18 mouse cellular contexts compared by ENCODE assay signal in the genomic region with DNA sequence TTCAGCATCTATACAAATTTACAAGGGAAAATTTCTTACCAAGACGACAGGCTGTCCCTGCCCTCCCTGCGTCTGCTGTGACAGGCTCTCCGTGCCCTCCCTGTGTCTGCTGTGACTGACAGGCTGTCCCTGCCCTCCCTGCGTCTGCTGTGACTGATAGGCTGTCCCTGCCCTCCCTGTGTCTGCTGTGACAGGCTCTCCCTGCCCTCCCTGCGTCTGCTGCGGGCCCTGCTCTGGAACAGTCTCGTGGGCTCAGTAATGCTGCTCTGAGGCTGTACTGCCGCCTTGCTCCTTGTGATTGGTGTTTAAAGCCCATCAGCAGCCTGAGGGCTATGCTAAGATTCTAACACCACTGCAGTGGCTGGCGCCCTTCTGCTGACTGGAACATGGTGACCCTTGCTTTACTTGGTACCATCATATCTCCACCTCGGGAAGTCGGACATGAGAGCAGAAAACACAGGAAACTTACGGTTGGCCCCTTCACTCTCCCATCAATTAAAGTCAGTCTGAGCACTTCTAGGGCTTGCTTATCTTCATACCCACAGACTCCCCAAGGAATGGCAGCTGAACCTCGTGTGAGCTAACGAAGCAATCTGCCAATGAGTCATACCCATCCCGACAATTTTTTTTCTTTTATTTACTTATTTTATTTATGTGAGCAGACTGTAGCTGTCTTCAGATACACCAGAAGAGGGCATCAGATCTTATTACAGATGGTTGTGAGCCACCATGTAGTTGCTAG. TPM values are rescaled to one million over a fixed set of nuclear protein-coding genes. Genes with fewer than 3 reads are reported as not detected.
DNase-seq lines count a peak whose midpoint lies in the region; ATAC-seq lines count a peak whose summit lies in the region.
"Had no signal": no experiment of that assay in that cellular context is flagged by ENCODE, and none has a peak within 500 bp of the region (broad histone marks: within the 10 kb centered on the region; RNA-seq: fewer than 3 reads in every experiment).

No protein-coding gene starts in this region.

- H3K27me3 ChIP-seq in heart, embryonic 13.5 days (replicated peaks) = no peaks in the 10 kb centered on the region
- no peaks in the 10 kb centered on the region for H3K27me3 ChIP-seq in liver, embryonic 15.5 days
- H3K27me3 ChIP-seq: limb, embryonic 13.5 days; midbrain, embryonic 12.5 days had no signal

- 35% methylated on average over 15 of the region's 15 CpGs for WGBS in heart, embryonic 13.5 days
- 31% methylated on average over 15 of the region's 15 CpGs for WGBS in liver, embryonic 15.5 days (ENCODE audit: insufficient replicate concordance)

- H3K4me2 ChIP-seq in heart, embryonic 13.5 days = no peak overlapping the region; the same call in 1 of the 2 replicates
- peak overlapping the region; percentile 70 for H3K4me2 ChIP-seq in liver, embryonic 15.5 days
- H3K4me2 ChIP-seq: limb, embryonic 13.5 days; midbrain, embryonic 12.5 days had no signal

- peaks cover 95% of the 10 kb centered on the region for H3K36me3 ChIP-seq in heart, embryonic 13.5 days
- peaks cover 46% of the 10 kb centered on the region for H3K36me3 ChIP-seq in liver, embryonic 15.5 days (replicated peaks)

- no peaks in the 10 kb centered on the region for H3K9me3 ChIP-seq in heart, embryonic 13.5 days
- no peaks in the 10 kb centered on the region for H3K9me3 ChIP-seq in liver, embryonic 15.5 days (replicated peaks)
- H3K9me3 ChIP-seq: limb, embryonic 13.5 days; midbrain, embryonic 12.5 days had no signal

- H3K4me1 ChIP-seq in heart, embryonic 13.5 days = peaks cover 8% of the 10 kb centered on the region
- H3K4me1 ChIP-seq in liver, embryonic 15.5 days (replicated peaks) = peaks cover 30% of the 10 kb centered on the region
- H3K4me1 ChIP-seq: limb, embryonic 13.5 days; midbrain, embryonic 12.5 days had no signal

- H3K4me3 ChIP-seq in heart, embryonic 13.5 days = no peak overlapping the region
- peak overlapping the region; percentile 38 for H3K4me3 ChIP-seq in liver, embryonic 15.5 days (replicated peaks)
- H3K4me3 ChIP-seq: limb, embryonic 13.5 days; midbrain, embryonic 12.5 days had no signal

- DNase-seq in heart, adult 18-20 months = no peak
- peak; percentile 81 for DNase-seq in MN1 (ENCODE audit: low spot score)
- no peak for DNase-seq in embryo, embryonic 9.5 days (ENCODE audit: extremely low spot score)
- DNase-seq in layer of hippocampus, postnatal 36 days = no peak
- DNase-seq: B cell, adult 2 months; cerebellum, adult 9-10 months; forebrain, postnatal 0 days; gastrocnemius, postnatal 14 days; heart, postnatal 10 days; lung, postnatal 14 days; spleen, adult 18-20 months; thymus, postnatal 36 days had no signal

- H3K9ac ChIP-seq in heart, embryonic 13.5 days = 0 out of 2 replicates have a peak overlapping the region, but pooled peaks have one; percentile 3
- 0 out of 2 replicates have a peak overlapping the region, but pooled peaks have one; percentile 35 for H3K9ac ChIP-seq in liver, embryonic 15.5 days
- H3K9ac ChIP-seq: forebrain, postnatal 0 days; limb, embryonic 13.5 days; midbrain, embryonic 12.5 days had no signal

- no peak for ATAC-seq in heart, embryonic 13.5 days (ENCODE audit: extremely low read depth, insufficient number of reproducible peaks, low FRiP score, low TSS enrichment)
- ATAC-seq in erythroblast, adult 5-6 weeks (replicated peaks; ENCODE audit: low FRiP score, poor library complexity, severe bottlenecking) = peak; percentile 87
- ATAC-seq in liver, embryonic 15.5 days (ENCODE audit: insufficient read depth) = peak; percentile 99
- ATAC-seq: forebrain, postnatal 0 days; hindbrain, postnatal 0 days had no signal

- H3K27ac ChIP-seq in heart, embryonic 13.5 days (replicated peaks) = peak overlapping the region; percentile 50; the same call in 1 of the 2 replicates
- H3K27ac ChIP-seq in liver, embryonic 15.5 days (replicated peaks) = peak overlapping the region; percentile 94
- H3K27ac ChIP-seq: hindbrain, postnatal 0 days; limb, embryonic 13.5 days; midbrain, embryonic 12.5 days had no signal

RNA-seq across cellular contexts. Expression of gene Myrfl, which starts 12.4 kb away (rescaled TPM):
- polyA plus RNA-seq in heart, embryonic 13.5 days (2015; fragmentation: Nextera tagmentation; extraction: Ambion mirVana) = 0.20 and 0.37 TPM in 2 replicates
- 1 to 10 TPM in 1 of 2 experiments, under 1 TPM in 1; 0.89 to 1.5 TPM for total RNA-seq in heart, adult 18-20 months (2021)
- not detected in 2 replicates for total RNA-seq in erythroblast, adult 5-6 weeks (2015; ENCODE audit: low replicate concordance)
- total RNA-seq in erythroblast, adult 5-6 weeks (2017; ENCODE audit: low replicate concordance) = not detected in 2 replicates
- polyA plus RNA-seq in liver, embryonic 15.5 days (2015; fragmentation: Nextera tagmentation; extraction: Ambion mirVana) = not detected in 2 replicates
- under 1 TPM; 0.27 to 0.30 TPM for total RNA-seq in layer of hippocampus, postnatal 36 days (2021)
- total RNA-seq: forebrain, postnatal 0 days; hindbrain, postnatal 0 days had no signal
- polyA plus RNA-seq: forebrain, postnatal 0 days had no signal

RNA-seq across cellular contexts. Expression of gene Rab3ip, which starts 41.5 kb away (rescaled TPM):
- polyA plus RNA-seq in heart, embryonic 13.5 days (2015; fragmentation: Nextera tagmentation; extraction: Ambion mirVana) = 54.1 and 62.4 TPM in 2 replicates
- 10 to 100 TPM; 89.8 to 92.3 TPM for total RNA-seq in heart, adult 18-20 months (2021)
- 0.63 and 2.5 TPM in 2 replicates for total RNA-seq in erythroblast, adult 5-6 weeks (2015; ENCODE audit: low replicate concordance)
- total RNA-seq in erythroblast, adult 5-6 weeks (2017; ENCODE audit: low replicate concordance) = 1.8 and 3.7 TPM in 2 replicates
- 10.7 and 11.8 TPM in 2 replicates for polyA plus RNA-seq in liver, embryonic 15.5 days (2015; fragmentation: Nextera tagmentation; extraction: Ambion mirVana)
- total RNA-seq in layer of hippocampus, postnatal 36 days (2021) = 10 to 100 TPM; 64.9 to 67.7 TPM

Comparison
In these comparisons a context has a peak if more than half of its experiments do, and no peak if none do; other contexts are left out.
1. RNA of gene Rab3ip, which starts 41.5 kb away (total RNA-seq): 89.8 to 92.3 TPM in heart, adult 18-20 months and 64.9 to 67.7 TPM in layer of hippocampus, postnatal 36 days; 0.63 to 3.7 TPM in erythroblast, adult 5-6 weeks; every median in the first group is over 10 times any median in the second.